Mouse (Mus musculus) Muller cell, postnatal 12 days (primary cell): ENCODE measurements around the gene 9230112D13Rik.
A peak's percentile ranks its signal among the peaks of the same experiment; 100 is the strongest.

Experiments used
- DNase-seq: peaks from one replicate; pipeline ENCODE4 v3.0.0-alpha.2; 2015; ENCODE audit errors: inconsistent ontology term

Gene 9230112D13Rik

DNA sequence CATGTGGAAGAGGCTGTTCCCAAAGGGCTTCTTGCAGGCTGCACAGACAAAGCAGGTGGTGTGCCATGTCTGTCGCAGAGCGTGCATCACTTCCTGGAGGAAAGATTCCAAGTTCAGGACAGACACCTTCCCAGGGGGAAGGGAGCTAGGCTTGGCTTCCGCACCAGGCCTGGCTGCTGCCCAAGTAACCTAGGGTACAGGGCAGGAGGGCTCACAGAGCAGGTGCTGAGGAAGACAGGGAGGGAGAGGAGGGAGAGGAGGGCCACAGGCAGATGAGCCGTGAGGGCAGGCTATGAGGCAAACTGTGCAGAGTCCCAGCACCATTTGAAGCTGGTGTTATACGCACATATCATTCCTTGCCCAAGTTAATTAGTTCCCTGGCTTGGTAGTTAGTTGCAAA is 19.3 kb upstream of the 9230112D13Rik start:
- no peak for DNase-seq

DNA sequence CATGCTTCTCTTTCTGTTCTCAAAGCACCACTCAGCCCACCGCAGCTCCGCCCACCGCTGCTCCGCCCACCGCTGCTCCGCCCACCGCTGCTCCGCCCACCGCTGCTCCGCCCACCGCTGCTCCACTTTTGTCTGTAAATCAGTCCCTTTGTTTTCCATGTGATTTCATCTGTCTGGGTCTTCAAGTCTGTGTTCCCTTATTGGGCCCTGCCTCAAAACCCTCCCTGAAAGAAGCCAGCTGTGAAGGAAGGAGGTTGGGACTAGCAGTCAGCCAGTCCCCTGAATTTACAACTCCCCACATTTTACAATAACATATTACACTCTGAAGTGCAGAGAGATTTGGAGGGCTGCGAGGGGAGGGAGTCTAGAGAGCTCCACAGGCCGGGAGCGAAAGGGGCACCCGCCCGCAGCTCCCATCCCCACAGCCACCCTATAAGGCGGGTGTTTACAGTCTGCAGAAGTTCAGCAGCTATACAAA is 18.1 kb upstream of the 9230112D13Rik start:
- DNase-seq, result peak; percentile 7

DNA sequence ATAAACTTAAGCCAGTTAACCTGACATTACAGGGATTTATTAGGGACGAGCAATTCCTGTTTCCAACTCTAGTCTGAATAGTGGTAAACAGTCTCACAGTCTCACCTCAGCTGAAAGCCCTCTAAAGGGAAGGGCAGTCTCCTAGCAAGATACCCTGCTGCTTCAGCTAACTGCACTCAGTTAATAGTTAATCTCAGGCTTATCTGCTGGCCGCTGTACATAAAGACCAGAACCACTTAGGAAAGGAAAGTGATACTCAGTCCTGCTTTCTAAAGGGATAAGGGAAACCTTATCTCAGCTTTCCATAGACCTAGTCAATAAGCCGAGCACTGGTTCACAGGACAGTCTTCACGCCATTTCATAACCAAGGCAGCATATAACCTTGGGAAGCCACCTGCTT is 13.3 kb upstream of the 9230112D13Rik start:
- DNase-seq, result no peak

DNA sequence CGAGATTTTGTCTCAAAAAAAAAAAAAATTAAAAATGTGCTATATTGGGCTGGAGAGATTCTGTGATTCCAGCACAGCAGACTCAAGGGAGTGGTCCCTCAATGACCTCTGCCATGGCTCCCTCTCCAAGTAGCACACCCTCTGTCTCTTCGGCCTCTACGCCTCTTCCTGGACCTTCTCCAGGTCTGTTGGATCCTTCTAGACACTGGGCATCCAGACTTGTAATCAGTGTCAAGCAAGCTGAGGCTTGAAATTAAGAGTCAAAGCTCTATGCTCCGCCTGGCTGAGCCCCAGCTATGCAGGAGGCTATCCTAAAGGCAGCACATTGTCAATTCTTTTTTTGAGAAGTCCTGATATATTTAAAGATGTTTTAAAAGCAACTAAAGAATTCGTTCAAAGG is 10.9 kb upstream of the 9230112D13Rik start:
- no peak for DNase-seq

DNA sequence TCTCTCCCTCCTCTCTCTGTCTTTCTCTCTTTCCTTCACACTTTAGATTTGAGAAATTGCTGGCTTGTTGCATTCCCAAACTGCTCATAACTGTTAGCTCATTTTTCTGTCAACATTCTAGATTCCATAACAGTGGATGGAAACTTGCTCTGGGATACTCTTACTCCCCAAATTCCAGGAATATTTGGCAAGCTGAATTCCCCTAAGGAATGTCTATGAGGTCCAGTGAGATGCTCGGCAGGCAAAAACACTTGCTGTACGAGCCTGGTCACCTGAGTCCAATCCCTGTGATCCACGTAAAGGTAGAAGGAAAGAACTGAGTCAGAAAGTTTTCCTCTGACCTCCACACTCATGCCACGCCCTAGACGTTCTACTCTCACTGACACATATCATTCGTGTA is 9.9 kb upstream of the 9230112D13Rik start:
- peak; percentile 66 for DNase-seq

DNA sequence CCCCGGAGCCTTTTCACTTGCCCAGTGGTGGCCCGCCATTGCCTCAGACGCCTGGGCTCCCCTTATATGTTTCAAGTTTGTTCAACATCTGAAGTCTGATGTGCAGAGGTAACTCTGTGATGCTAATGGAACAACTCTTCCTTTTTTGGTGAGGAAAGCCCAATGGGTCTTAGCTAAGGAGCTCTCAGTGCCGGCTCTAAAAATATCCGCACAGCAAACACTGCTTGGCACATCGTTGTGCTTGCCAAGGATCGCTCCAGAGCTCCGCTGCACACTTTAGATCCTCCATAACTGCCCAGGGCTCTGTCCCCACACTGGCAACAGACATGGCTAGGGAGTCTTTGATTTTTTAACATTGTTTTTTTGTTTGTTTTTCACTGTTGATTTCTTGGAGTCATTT is 6.2 kb upstream of the 9230112D13Rik start:
- no peak for DNase-seq

DNA sequence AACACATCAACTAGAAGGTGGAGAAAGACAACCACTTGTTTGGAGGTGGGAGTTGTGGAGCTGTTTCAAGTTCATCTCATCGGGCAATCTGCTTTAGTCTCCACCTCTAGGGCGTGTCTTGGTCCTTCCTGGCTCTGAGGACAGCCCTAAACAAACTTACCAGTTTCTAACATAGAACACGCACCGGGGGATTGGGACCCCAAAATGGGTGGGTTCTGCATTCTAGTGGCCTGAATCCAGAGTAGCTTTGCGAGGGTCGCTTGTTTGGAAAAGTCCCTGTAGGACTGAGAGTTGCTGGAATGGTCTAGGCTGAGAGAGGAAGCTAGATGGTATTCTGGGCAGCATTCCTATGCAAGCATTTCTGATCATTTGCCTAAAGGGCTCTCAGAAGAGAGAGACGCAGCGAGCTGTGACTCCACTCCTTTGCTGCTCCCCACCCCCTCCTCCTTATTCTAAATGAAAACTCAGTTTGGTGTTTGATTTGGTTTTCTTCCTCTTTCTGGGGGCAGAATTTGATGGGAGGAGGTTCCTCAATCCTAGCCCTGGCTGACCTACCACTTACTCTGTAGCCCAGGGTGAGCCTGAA is 4.5 kb downstream of the 9230112D13Rik start:
- DNase-seq, result no peak

DNA sequence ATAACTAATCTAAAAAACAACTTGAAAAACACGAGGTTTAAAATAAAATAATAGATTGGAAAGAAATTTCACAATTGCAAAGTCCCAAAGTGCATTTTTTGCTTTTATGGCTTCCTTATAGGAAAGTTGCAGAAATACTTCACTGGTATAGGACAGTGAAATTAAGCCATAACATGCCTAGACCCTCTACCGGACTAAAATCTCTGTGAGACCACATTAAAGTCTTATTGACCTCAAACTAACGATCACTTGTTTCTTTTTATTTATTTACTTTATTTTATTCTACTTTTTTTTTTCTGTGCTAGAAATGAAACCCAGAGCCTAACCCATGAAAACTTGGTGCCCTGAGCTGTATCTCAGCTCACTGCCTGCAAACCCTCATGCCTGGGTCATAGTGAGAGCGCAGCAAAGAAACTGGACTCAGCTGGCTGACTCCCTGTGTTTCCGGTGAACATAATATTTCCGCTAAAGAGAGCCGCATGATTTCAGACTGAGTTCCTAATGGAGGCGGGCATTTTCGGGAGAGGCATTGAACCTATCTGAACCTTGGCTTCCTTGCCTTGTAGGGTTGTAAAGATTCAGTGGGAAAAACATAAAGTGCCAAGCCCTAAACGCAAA is 5.5 kb downstream of the 9230112D13Rik start:
- no peak for DNase-seq

DNA sequence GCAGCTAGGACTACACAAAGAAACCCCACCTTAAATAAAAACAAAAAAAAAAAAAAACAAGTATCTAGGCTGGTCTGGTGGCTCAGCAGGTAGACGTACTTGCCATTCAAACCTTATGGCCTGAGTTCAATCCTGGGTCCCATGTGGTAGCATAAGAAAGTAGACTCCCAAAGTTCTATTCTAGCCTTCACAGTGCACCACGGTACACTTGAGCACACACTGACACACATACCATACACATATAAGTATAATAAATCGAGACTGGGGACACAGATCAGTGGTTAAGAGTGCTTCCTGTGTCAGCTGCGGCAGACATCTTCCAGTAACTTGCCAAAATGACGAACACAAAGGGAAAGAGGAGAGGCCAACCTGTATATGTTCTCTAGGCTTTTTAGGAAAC is 6.7 kb downstream of the 9230112D13Rik start:
- no peak for DNase-seq

DNA sequence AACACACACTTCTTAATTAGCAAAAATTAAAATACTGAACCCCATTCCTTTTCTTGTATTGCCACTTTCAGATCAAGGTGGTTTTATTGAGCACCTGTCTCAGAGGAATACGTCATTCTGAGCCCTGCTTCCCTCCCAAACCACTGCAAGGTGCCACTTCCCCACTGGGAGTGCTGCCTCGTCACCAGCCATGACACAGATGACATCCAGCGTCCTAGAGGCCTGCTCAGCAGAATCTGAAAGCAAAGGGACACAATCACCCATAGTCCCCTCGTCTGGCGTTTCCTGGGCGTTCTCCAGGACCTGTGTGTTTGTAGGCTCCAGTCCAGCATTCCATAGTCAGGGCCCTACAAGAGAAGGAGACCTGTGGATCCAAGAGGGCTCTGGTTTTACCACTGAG is 8.5 kb downstream of the 9230112D13Rik start:
- DNase-seq, result peak; percentile 79

DNA sequence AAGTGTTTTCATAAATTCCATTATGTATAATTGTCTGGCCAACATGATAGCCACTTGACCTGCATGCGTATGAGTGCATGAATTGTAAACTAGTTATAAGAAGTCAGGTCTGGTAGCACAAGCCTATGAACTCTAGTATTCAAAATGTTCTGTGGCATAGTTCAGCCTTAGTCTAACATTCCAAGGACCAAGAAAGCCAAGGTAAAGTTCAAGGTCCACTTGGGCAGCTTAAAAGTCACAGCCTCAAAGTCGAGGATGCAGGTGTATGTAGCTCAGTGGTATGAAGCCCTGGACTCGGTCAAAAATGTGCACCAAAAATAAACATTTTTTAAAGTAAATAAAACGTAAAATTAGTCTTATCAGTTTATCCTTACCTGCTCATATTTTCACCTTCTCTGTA is 10.0 kb downstream of the 9230112D13Rik start:
- no peak for DNase-seq

DNA sequence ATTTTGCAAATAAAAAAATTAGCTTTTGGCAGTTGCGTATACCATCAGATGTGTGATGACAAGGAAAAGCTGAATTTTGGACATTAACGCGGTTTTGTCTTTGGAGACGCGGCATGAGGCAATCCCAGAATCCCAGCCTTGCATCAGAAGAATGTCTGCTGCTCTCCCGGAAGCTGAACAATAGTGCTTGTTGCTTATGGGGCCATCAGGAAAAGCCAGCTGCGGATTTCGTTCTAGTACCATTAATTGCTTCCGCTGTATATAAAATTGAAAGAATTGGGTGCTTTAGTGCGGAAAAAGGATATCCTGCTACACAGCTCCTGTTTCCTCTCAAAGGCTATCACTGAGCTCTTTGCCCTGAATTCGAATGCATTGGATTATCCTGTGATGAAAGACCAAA is 10.7 kb downstream of the 9230112D13Rik start:
- no peak for DNase-seq

DNA sequence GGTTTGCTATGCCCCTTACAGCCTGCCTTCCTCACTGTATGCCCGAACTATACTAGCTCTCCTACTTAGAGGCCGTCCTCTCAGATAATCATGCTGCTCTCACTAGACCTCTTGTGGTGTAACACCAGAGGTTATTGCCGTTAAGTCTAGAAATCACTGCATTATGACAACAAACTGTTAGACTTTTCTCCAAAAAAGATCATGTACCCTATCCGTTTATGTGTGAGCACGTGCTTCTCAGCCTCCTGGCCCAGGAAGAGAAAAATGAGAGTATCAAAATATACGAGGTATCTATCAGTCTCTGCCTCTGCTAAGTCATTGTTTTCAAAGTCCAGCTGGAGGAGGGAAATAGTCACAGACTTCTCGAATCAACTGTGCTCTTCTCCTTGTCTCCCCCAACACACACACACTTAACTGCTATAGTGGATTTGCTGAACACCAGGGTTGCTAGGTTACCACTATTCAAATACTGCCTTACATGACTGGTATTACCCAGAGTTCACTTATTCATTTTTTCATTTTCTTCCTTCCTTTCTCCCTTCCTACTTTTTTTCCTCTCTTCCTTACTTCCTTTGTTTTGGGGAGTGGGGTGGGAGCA is 13.7 kb downstream of the 9230112D13Rik start:
- no peak for DNase-seq

DNA sequence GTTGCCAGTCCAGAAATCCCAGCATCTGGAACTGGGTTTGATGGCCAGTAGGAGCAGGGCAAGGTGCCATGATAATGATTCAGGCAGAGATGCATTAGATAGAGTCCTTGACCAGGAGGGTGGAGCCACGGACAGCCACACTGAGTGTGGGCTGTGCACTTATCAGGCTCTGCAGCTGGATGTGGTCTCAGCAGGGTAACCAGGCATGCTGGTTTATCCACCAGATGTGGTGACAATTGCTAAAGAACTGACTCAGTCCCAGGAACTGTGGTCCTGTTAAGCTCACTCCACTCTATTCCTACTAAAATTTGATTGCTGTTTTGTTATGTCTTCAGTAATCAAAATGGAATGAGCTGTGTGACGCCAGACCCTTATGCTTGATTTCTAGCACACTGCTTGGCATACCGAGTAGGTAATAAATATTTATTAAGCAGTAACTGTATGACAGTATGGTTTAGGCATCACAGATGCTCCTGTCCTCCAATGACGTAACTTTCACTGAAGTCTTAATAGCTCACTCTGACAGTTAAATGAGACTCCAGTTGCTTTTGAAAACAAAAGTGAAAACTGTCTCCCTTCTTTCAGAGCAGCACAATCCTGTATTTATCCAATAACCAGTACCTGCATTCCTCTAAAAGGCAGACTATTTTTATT is 14.3 kb downstream of the 9230112D13Rik start:
- no peak for DNase-seq

DNA sequence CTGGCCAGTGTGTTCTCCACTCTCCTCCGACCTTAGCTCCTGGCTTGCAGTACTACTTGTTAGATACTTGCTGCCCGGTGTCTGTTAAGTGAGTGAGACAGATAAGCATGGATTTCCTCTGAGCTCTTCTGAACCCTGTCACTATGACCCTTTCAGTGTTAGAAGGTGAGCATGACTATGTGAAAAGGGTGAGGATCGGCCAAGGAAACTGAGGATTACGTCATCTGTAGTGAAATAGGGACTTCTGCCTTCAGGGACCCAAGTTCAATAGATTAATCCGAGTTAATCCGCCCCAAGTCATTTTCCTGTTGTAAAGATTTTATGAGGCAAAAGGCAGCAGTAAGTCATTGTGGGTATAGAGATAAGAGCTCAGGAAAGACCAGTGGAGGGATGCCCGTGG is 17.3 kb downstream of the 9230112D13Rik start:
- no peak for DNase-seq

DNA sequence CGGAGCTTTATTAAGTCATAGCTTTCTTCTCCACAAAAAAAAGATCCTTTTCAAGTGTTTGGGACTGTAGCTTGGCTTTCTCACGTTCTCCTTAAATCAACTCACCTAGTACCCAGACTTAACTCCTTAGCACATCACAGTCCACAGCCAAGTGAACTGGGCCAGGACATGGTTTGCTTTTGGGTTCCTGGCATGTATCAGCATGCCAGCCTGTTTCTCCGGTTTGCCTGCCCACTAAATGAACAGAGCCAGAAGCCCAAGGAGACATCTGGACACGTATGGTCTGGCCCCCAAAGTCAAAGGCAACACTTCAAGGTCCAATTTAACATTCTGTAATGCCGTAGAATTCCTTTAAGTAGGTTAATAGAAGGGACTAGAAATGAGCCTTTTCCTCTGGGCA is 18.2 kb downstream of the 9230112D13Rik start:
- no peak for DNase-seq

DNA sequence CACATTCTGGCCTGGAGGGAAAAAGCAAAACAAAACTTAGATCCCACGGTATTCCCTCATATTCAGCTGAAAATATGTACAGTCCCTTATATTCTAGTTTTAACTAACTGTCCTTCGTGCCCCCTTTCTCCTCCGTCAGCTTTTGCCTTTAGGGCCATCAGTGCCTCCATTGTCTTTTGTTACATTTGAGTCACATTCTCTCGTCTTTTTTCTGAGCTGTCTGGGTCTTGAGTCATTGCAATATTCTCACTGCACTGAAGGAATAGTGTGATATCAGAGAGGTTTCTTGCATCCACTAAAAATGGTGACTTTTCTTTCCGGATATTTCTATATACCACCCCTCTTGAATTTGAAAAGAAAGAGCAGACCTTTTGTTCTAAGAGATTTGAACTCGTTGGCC is 18.8 kb downstream of the 9230112D13Rik start:
- DNase-seq, result no peak

DNA sequence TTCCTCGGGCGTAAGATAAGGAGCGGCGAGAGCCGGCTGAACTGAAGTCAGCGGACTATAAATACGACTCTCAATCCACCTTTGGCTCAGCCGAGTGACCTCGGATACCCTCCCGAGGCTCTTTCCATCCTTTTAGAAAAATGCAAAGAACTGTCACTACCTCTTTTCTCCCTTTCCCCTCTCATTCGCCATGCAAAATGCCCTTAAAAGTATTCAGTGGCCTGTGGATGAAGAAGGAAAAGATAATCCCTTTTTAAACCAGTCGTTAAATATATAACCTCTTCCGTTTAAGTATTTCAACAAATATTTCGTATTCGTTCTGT is 19.3 kb downstream of the 9230112D13Rik start, which contains the start of gene Bmpr1a:
TSS of gene Bmpr1a (minus strand) at position 17 of the 323 bp plus-strand sequence.
- no peak for DNase-seq

DNA sequence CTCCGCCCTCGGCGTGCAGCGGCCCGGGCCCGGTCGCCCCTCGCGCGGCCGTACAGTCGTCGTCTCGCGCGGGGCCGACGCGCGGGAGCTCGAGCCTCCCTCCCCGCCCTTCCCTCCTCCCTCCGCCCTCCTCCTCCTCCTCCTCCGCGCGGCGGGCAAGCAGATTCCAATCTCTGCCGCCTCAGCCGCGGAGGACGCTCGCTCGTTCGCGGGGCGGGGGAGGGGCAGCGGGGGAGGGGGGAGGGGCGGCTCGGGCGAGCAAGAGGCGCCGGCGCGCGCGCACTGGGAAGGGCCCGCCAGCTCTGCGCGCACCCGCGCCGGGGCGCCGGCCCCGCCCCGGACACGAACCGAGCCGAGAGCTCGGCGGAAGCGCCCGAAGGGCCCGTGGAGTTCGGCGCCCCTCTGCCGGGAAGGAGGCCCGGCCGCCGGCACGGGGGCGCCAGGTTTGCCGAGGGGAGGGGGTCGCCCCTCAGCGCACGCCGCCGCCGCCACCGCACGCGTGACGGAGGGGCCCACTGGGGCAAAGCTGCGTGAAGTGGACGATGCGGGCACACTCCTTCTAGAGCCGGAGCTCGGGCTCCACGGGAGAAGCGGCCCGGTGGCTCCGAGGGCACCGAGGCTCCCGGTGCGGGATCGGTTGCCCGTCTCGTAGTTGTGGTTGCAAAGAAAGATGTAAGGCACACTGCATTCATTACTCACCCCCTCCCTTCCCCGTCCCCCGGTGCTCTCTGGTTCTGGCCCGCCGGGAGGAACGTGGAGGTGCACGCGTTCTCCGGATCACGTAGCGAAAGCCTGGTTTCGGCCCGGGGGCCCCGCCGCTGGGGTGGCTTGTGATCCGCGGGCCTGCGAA is 19.9 kb downstream of the 9230112D13Rik start:
- peak; percentile 95 for DNase-seq

DNA sequence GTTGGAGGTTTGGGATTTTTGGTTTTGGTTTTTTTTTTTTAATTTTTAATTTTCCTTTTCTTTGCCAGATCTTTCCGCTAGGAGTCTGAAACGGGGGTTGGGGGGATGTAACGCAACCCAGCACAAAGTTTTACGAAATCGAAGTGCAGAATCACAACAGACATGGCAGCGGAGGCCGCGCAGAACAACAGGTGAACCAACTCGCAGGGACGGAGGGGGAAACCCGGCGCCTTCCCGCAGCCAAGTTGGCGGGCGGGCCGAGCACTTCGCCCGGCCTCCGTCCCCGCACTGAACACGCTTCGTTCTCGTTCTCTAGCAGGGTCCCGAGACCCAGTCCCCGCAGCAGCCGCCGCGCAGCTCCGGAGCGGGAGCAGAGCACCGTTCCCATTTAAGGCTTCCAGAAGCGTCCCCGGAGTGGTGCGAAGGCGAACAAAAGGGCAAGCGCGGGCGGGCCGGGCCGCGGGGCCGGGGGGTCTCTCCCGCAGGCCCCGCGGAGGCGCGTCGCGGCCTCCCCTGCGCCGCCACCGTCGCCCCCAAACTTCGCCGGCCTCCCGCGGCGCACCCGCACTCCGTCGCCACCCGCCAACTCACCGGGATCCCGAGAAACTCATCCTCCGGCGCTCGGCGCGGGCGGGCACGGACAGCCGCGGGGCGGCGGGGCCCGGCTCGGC is 20.7 kb downstream of the 9230112D13Rik start:
- peak; percentile 63 for DNase-seq

DNA sequence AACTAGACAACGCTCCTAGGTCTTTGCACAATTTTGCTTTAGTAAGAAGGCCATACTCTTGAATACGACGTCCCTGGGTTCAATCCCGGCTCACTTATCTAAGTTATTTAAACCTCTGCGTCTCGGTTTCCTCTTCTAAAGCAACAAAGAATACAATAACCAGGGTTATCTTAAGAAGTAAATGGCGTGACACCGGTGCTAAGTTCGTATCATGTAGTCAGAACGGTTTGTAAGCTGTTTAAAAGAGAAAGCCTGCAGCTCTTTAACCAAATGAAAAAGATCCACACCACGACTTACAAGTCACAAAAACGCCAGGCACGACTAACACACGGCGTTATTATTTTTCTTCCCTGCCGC is 21.2 kb downstream of the 9230112D13Rik start:
- DNase-seq, result peak; percentile 60

DNA sequence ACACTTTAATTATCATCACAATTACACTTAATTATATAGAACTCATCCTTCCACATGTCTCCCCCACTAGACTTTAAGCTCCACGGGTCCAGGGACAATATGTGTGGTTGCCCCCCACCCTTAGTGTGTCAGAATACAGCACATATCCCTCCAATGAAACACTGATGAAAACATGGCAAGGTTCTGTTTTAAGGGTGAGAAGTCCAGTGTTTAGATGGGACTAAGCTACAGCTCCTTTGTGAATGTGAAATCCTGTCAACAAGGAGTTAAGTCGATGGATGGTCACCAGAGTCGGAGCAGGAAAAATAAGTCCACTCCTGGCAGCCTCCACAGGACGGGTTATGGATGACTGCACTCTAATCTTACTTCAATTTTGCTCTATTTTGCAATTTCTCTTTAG is 22.3 kb downstream of the 9230112D13Rik start:
- peak; percentile 48 for DNase-seq
